Mouse (Mus musculus) liver, embryonic 14.5 days (tissue): ENCODE data around the gene Ralgapa2. TPM values are rescaled to one million over a fixed set of nuclear protein-coding genes. Genes with fewer than 3 reads are reported as not detected.

Experiments
- ATAC-seq: fragments of 200-750 bp; cut with Nextera tagmentation; 2 replicates; pipeline ENCODE4 v1.8.0; 2017; ENCODE audit warnings: moderate number of reproducible peaks, mild to moderate bottlenecking, moderate library complexity; ENCODE audit not compliant: insufficient read depth
- DNase-seq, 3 experiments: peaks; one replicate each; pipeline ENCODE4 v3.0.0-alpha.2; 2012 to 2013; ENCODE audit warnings: low read depth in 3 of 3, low spot score in 3 of 3
- H3K27ac ChIP-seq: fragments of 300-500 bp; sonication (generic); 2 replicates; pipeline ENCODE4 v1.5.1; 2014; ENCODE audit warnings: moderate library complexity, mild to moderate bottlenecking, control low read depth, inconsistent platforms
- H3K27me3 ChIP-seq: fragments of 300-500 bp; sonication (generic); 2 replicates; pipeline ENCODE4 v1.6.1; 2014; ENCODE audit warnings: mild to moderate bottlenecking, low read length, moderate library complexity; ENCODE audit not compliant: control insufficient read depth, insufficient read depth
- H3K36me3 ChIP-seq: fragments of 300-500 bp; sonication (generic); replicated peaks from 2 replicates; pipeline ENCODE4 v1.6.1; 2014; ENCODE audit warnings: low read depth; ENCODE audit not compliant: control insufficient read depth, insufficient read depth
- H3K4me1 ChIP-seq, 2 experiments: fragments of 200-500 bp in 1 of 2; fragments of 300-500 bp in 1 of 2; sonication (generic) in 1 of 2; replicated peaks; 2 replicates each; pipeline ENCODE4 v1.6.1; 2012 to 2014; ENCODE audit warnings: antibody characterized with exemption in 1 of 2, inconsistent platforms in 1 of 2, low read length in 1 of 2; ENCODE audit not compliant: control insufficient read depth in 2 of 2, insufficient read depth in 2 of 2
- H3K4me2 ChIP-seq: fragments of 300-500 bp; sonication (generic); 2 replicates; pipeline ENCODE4 v1.6.1; 2014; ENCODE audit warnings: low read depth, mild to moderate bottlenecking, control low read depth, moderate library complexity
- H3K4me3 ChIP-seq, 2 experiments: fragments of 200-500 bp in 1 of 2; fragments of 300-500 bp in 1 of 2; sonication (generic) in 1 of 2; 2 replicates each; pipeline ENCODE4 v1.5.1; 2012 to 2014; ENCODE audit warnings: low read depth in 2 of 2, low read length in 2 of 2, mild to moderate bottlenecking in 2 of 2, control low read depth in 1 of 2, inconsistent platforms in 1 of 2, moderate library complexity in 1 of 2; ENCODE audit not compliant: insufficient read depth in 1 of 2
- H3K9ac ChIP-seq: fragments of 300-500 bp; sonication (generic); replicated peaks from 2 replicates; pipeline ENCODE4 v1.6.1; 2014; ENCODE audit warnings: mild to moderate bottlenecking, control low read depth, moderate library complexity
- H3K9me3 ChIP-seq: fragments of 300-500 bp; sonication (generic); 2 replicates; pipeline ENCODE4 v1.6.1; 2016; ENCODE audit warnings: low read length, mixed read lengths; ENCODE audit not compliant: control insufficient read depth
- CTCF ChIP-seq: IDR thresholded peaks from 2 replicates; pipeline ENCODE4 v1.5.1; 2016; ENCODE audit warnings: antibody characterized with exemption, low read depth, control low read depth
- EP300 ChIP-seq: IDR thresholded peaks from 2 replicates; pipeline ENCODE4 v1.6.1; 2016; ENCODE audit warnings: antibody characterized with exemption, low read depth
- WGBS: fragments of 180-500 bp; shearing (Covaris S2); extraction: QIAGEN DNeasy Blood & Tissue Kit; methylation state at CpG from one replicate; pipeline ENCODE4 v1.1.7; 2014; ENCODE audit not compliant: insufficient replicate concordance; 5-methylcytosine and 5-hydroxymethylcytosine counted together
- polyA plus RNA-seq, 2 experiments: library from polyadenylated mRNA; depleted of rRNA in 1 of 2; stranded (reverse) in 1 of 2; unstranded in 1 of 2; fragments of >200 nt; fragmentation: Nextera tagmentation in 1 of 2; extraction: Ambion mirVana in 1 of 2; gene quantifications; 2 replicates each; pipeline versions ENCODE4 v1.2.1 to v1.2.3; 2012 to 2014

Ralgapa2 gene
- polyA plus RNA-seq, 2 experiments = 2.1 to 3.6 TPM

- no peak; the same call in 1 of the 2 replicates for ATAC-seq
Observed at GRCm38 (mm10) chr2:146444009-146444408, 68.1 kb downstream of the Ralgapa2 start.

GRCm38 (mm10) chr2:146443291-146443875 lies 68.8 kb downstream of the Ralgapa2 start:
- no peak overlapping the region for H3K9ac ChIP-seq
- H3K27ac ChIP-seq = no peak overlapping the region
- no peak overlapping the region for H3K4me2 ChIP-seq
- DNase-seq (no peak), ATAC-seq (peak; percentile 18; the same call in 1 of the 2 replicates)
- no peaks in the 10 kb centered on the region for H3K27me3 ChIP-seq
- TF ChIP-seq CTCF (no peak), EP300 (no peak)
- no peak overlapping the region for H3K4me3 ChIP-seq
- 70% methylated on average over 9 of the region's 9 CpGs for WGBS
- H3K4me1 ChIP-seq = no peaks in the 10 kb centered on the region
- H3K9me3 ChIP-seq = no peaks in the 10 kb centered on the region
- H3K36me3 ChIP-seq = no peaks in the 10 kb centered on the region; the same call in 1 of the 2 replicates

More at GRCm38 (mm10) chr2:146444009-146444408, 68.1 kb downstream of the Ralgapa2 start:
- no peak overlapping the region for H3K9ac ChIP-seq
- H3K36me3 ChIP-seq = no peaks in the 10 kb centered on the region; the same call in 1 of the 2 replicates
- H3K4me1 ChIP-seq = no peaks in the 10 kb centered on the region
- H3K27ac ChIP-seq = no peak overlapping the region
- no peak overlapping the region for H3K4me3 ChIP-seq
- no peak for TF ChIP-seq EP300
- TF ChIP-seq CTCF = no peak
- WGBS = 52% methylated on average over 3 of the region's 3 CpGs
- H3K4me2 ChIP-seq = no peak overlapping the region
- no peaks in the 10 kb centered on the region for H3K27me3 ChIP-seq
- no peaks in the 10 kb centered on the region for H3K9me3 ChIP-seq
- no peak for DNase-seq

GRCm38 (mm10) chr2:146441711-146442110 lies 70.4 kb downstream of the Ralgapa2 start:
- ATAC-seq (no peak), DNase-seq (no peak)
- no peak overlapping the region for H3K4me2 ChIP-seq
- WGBS = 63% methylated on average over 4 of the region's 4 CpGs
- H3K4me3 ChIP-seq = no peak overlapping the region
- H3K36me3 ChIP-seq = no peaks in the 10 kb centered on the region; the same call in 1 of the 2 replicates
- H3K9ac ChIP-seq = no peak overlapping the region
- no peaks in the 10 kb centered on the region for H3K4me1 ChIP-seq
- no peak overlapping the region for H3K27ac ChIP-seq
- H3K27me3 ChIP-seq = no peaks in the 10 kb centered on the region
- TF ChIP-seq EP300 = no peak
- TF ChIP-seq CTCF = no peak
- H3K9me3 ChIP-seq = no peaks in the 10 kb centered on the region

- H3K36me3 ChIP-seq = peaks cover 4% of the 10 kb centered on the region
- no peak overlapping the region for H3K4me2 ChIP-seq
- WGBS = 73% methylated on average over 3 of the region's 3 CpGs
- no peak overlapping the region for H3K9ac ChIP-seq
- H3K4me1 ChIP-seq = no peaks in the 10 kb centered on the region; a peak in 1 of 4 replicates
- H3K27ac ChIP-seq = no peak overlapping the region
- no peaks in the 10 kb centered on the region for H3K27me3 ChIP-seq
- DNase-seq = no peak
- no peak for TF ChIP-seq CTCF
- no peak for TF ChIP-seq EP300
- no peak overlapping the region for H3K4me3 ChIP-seq
- no peak for ATAC-seq
- H3K9me3 ChIP-seq = no peaks in the 10 kb centered on the region
Observed at GRCm38 (mm10) chr2:146428751-146429150, 83.4 kb downstream of the Ralgapa2 start.

- no peak overlapping the region for H3K9ac ChIP-seq
- no peaks in the 10 kb centered on the region; a peak in 1 of 4 replicates for H3K4me1 ChIP-seq
- H3K27me3 ChIP-seq = no peaks in the 10 kb centered on the region
- H3K36me3 ChIP-seq = peaks cover 4% of the 10 kb centered on the region
- 75% methylated on average over 3 of the region's 3 CpGs for WGBS
- no peak overlapping the region for H3K4me3 ChIP-seq
- no peak for TF ChIP-seq CTCF
- no peak for TF ChIP-seq EP300
- H3K4me2 ChIP-seq = no peak overlapping the region
- H3K27ac ChIP-seq = no peak overlapping the region
- DNase-seq (no peak), ATAC-seq (no peak)
- H3K9me3 ChIP-seq = no peaks in the 10 kb centered on the region
Observed at GRCm38 (mm10) chr2:146427380-146427779, 84.8 kb downstream of the Ralgapa2 start.
